Mouse (Mus musculus): ENCODE measurements around the gene Axdnd1. TPM values are rescaled to one million over a fixed set of nuclear protein-coding genes. Genes with fewer than 3 reads are reported as not detected.

Gene Axdnd1
- not detected in 2 replicates for polyA plus RNA-seq (2012; rRNA removed)

DNA sequence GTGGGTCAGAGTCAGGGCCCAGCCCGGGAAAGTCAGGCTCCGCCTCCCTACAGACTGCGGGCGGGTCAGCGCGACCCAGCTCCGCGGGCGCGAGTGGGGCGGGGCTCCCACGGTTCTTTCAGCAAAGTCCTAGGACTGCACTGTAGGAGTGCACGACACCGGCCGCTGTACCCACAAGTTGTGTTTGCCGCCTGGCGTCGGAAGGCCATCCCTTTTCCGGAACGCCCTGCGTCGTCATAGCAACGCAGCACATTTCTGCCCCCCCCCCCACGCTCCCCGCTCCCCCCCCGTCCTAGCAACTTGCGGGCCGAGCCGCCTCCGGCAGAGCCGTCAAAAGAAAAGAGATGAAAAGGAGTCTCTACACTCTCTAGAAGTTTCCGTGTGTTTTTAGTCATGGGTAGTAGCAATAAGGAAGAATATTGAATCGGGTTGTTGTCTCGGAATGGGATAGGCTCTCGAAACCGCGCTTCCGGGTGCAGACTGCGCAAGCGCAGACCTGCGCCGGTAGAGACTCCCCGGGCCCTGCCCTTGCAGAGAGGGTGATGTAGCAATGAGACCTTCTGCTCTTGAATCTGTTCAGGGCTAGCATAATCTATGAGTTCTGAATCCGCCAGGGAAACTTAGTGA lies at the start of gene Axdnd1:
TSS of gene Axdnd1 (minus strand) at position 489 of the 627 bp plus-strand sequence.
- TF ChIP-seq POLR2A (IDR thresholded peaks at IDR 0.05; ENCODE audit: low read depth, low read length): no peak
- 0 out of 2 replicates have a peak, but pooled peaks have one; percentile 9 for TF ChIP-seq CTCF (IDR thresholded peaks at IDR 0.05; ENCODE audit: extremely low read depth, insufficient read length, insufficient replicate concordance, low read depth, low read length)
- Histone ChIP-seq H3K27me3 (ENCODE audit: control insufficient read depth, insufficient read depth, low read length) (no peaks in the 10 kb centered on the region), H3K36me3 (ENCODE audit: control insufficient read depth, insufficient read depth, low read length) (no peaks in the 10 kb centered on the region), H3K4me1 (ENCODE audit: control insufficient read depth, insufficient read depth, insufficient read length, low read length) (no peaks in the 10 kb centered on the region), H3K27ac (ENCODE audit: insufficient read depth, low read depth, low read length) (peak within 1 kb of the TSS; percentile 17; the same call in 1 of the 2 replicates), H3K4me3 (ENCODE audit: low read depth, low read length) (peak within 1 kb of the TSS; percentile 90)
- under 1% methylated on average over 44 of the region's 44 CpGs for WGBS

DNA sequence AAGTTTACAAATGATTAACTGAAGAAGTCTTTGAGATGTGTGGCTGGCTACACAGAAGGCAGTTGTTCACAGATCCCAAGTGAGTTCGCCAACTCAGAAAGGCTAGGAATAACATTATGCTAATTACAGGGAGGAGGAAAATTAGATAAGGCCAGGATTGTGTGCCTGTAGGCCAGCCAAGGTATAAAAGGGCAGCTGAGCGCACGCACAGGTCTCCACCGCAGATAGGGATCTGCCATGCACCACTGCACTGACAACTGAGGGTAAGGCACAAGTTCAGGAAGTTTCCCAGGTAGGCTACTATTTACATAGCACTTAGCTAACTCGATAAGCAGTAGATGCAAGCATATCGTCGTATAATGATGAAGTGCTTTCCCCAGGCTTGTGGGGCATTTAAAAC lies 49.6 kb upstream of the Axdnd1 start:
- Histone ChIP-seq H3K4me3 (ENCODE audit: low read depth, low read length) (no peak overlapping the region), H3K4me1 (ENCODE audit: control insufficient read depth, insufficient read depth, insufficient read length, low read length) (peaks cover 16% of the 10 kb centered on the region), H3K27ac (ENCODE audit: insufficient read depth, low read depth, low read length) (peak overlapping the region; percentile 79), H3K36me3 (ENCODE audit: control insufficient read depth, insufficient read depth, low read length) (peaks cover 4% of the 10 kb centered on the region; the same call in 1 of the 2 replicates), H3K27me3 (ENCODE audit: control insufficient read depth, insufficient read depth, low read length) (no peaks in the 10 kb centered on the region)
- WGBS: 21% methylated on average over 7 of the region's 7 CpGs
- TF ChIP-seq POLR2A (IDR thresholded peaks at IDR 0.05; ENCODE audit: low read depth, low read length): no peak
- TF ChIP-seq CTCF (IDR thresholded peaks at IDR 0.05; ENCODE audit: extremely low read depth, insufficient read length, insufficient replicate concordance, low read depth, low read length): no peak

DNA sequence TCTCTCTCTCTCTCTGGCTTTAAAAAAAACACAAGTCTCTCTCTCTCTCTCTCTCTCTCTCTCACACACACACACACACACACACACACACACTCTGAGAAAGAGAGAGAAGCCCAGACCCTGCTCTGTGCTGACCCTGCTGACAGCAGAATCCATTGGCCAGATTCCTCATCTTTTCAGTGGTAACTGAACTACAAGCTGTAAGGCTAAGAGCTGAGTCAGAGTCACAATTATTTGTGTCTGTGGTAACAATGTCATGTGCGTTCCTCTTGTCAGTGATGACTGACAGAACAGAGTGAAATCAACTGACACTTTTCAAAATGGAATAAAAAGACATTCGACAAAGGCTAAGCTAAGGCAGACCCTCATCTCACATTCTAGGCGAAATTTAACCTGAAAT lies 47.6 kb upstream of the Axdnd1 start:
- Histone ChIP-seq H3K27me3 (ENCODE audit: control insufficient read depth, insufficient read depth, low read length) (no peaks in the 10 kb centered on the region), H3K27ac (ENCODE audit: insufficient read depth, low read depth, low read length) (no peak overlapping the region), H3K36me3 (ENCODE audit: control insufficient read depth, insufficient read depth, low read length) (peaks cover 4% of the 10 kb centered on the region; the same call in 1 of the 2 replicates), H3K4me1 (ENCODE audit: control insufficient read depth, insufficient read depth, insufficient read length, low read length) (peaks cover 11% of the 10 kb centered on the region; the same call in 1 of the 2 replicates), H3K4me3 (ENCODE audit: low read depth, low read length) (no peak overlapping the region)
- WGBS: 60% methylated on average over 3 of the region's 3 CpGs
- no peak for TF ChIP-seq CTCF (IDR thresholded peaks at IDR 0.05; ENCODE audit: extremely low read depth, insufficient read length, insufficient replicate concordance, low read depth, low read length)
- no peak for TF ChIP-seq POLR2A (IDR thresholded peaks at IDR 0.05; ENCODE audit: low read depth, low read length)

DNA sequence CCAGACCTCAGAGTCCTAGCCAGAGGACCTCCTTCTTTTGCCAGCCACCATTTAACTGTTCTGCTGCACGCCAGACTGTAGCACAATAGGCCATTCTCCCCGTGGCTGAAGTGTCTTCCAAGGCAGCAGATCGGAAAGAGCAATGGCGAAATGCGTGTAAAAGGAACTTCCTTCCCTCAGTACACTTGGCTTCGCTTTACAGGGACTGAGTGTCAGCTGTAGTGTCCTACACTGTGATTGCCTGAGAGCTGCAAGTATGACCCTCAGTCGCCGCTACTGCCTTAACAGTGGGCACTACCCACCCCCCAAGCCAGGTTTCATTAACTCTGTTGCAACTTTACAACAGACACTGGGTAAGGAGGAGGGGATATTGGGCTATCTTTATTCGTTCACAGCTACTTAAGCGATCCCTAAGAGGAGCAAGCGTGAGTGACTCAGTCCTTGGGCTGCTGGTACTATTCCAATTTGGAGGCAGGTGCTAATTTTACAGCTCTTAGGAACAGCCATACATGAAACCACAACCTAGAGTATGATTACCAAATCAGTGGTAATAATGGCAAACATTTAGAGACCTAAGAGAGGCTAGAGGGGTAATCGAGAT lies 46.8 kb upstream of the Axdnd1 start:
- Histone ChIP-seq H3K4me3 (ENCODE audit: low read depth, low read length) (no peak overlapping the region), H3K27me3 (ENCODE audit: control insufficient read depth, insufficient read depth, low read length) (no peaks in the 10 kb centered on the region), H3K27ac (ENCODE audit: insufficient read depth, low read depth, low read length) (no peak overlapping the region), H3K36me3 (ENCODE audit: control insufficient read depth, insufficient read depth, low read length) (peaks cover 4% of the 10 kb centered on the region; the same call in 1 of the 2 replicates), H3K4me1 (ENCODE audit: control insufficient read depth, insufficient read depth, insufficient read length, low read length) (peaks cover 13% of the 10 kb centered on the region; the same call in 1 of the 2 replicates)
- no peak for TF ChIP-seq POLR2A (IDR thresholded peaks at IDR 0.05; ENCODE audit: low read depth, low read length)
- TF ChIP-seq CTCF (IDR thresholded peaks at IDR 0.05; ENCODE audit: extremely low read depth, insufficient read length, insufficient replicate concordance, low read depth, low read length): no peak
- 26% methylated on average over 12 of the region's 12 CpGs for WGBS

DNA sequence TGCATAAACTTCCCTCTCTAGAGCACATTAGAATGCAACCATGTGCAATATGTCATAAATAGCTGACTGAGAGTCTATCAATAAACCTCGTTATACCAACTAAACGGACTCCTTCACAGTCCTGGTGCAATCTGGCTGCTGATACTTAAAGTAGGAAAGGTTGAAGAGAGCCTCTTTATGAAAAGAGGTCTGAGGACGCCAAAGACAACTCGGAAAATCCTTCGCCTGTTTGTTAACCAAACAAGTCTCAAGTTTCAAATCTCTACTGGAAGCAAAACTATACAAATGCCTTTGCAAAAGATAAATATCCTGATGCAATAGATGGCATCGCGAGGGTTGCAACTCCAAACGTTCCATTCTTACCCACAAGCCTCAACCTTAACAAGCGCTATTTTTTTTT lies 44.0 kb upstream of the Axdnd1 start:
- WGBS: 69% methylated on average over 9 of the region's 9 CpGs
- H3K27me3 ChIP-seq (ENCODE audit: control insufficient read depth, insufficient read depth, low read length): no peaks in the 10 kb centered on the region
- TF ChIP-seq CTCF (IDR thresholded peaks at IDR 0.05; ENCODE audit: extremely low read depth, insufficient read length, insufficient replicate concordance, low read depth, low read length) (no peak), POLR2A (IDR thresholded peaks at IDR 0.05; ENCODE audit: low read depth, low read length) (no peak)
- no peak overlapping the region for H3K27ac ChIP-seq (ENCODE audit: insufficient read depth, low read depth, low read length)
- H3K36me3 ChIP-seq (ENCODE audit: control insufficient read depth, insufficient read depth, low read length): peaks cover 4% of the 10 kb centered on the region; the same call in 1 of the 2 replicates
- peaks cover 16% of the 10 kb centered on the region; the same call in 1 of the 2 replicates for H3K4me1 ChIP-seq (ENCODE audit: control insufficient read depth, insufficient read depth, insufficient read length, low read length)
- no peak overlapping the region for H3K4me3 ChIP-seq (ENCODE audit: low read depth, low read length)

DNA sequence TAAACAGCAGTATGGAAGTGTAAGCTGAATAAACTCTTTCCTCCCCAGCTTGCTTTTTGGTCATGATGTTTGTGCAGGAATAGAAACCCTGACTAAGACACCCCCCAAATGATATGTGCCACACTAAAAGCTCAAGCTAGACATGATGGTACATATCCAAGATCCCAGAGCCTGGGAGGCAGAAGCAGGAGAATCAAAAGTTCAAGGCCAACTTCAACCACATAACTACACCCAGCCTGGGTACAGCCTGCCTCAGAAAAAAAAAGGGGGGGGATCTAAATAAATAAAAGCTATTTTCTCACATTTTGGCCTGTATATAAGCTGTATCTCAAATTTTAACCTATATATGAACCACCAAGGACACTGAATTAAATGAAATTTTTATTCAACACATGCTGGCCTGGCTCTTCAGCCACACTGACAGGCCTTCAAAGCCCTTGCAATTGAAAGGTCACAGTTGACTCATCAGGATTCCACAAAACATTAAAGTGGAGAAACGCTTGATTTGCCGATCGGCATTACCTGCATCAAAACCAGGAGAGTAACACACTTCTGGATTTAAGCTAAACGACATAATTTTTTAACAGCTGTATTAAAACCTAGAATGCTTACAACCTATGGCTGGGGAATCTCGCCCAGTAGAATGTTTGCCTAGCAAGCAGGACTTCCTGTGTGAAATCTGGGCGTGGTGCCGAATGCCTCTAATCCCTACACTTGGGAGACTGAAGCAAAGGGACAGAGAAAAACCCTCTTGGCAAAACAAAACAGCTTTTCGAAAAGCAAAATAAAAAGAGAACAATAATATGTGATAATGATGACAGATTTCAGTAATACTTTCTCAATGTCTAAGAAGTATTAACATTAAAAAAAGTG lies 43.3 kb upstream of the Axdnd1 start:
- H3K36me3 ChIP-seq (ENCODE audit: control insufficient read depth, insufficient read depth, low read length): peaks cover 4% of the 10 kb centered on the region; the same call in 1 of the 2 replicates
- 40% methylated on average over 8 of the region's 8 CpGs for WGBS
- H3K4me3 ChIP-seq (ENCODE audit: low read depth, low read length): no peak overlapping the region
- no peak overlapping the region for H3K27ac ChIP-seq (ENCODE audit: insufficient read depth, low read depth, low read length)
- peaks cover 16% of the 10 kb centered on the region; the same call in 1 of the 2 replicates for H3K4me1 ChIP-seq (ENCODE audit: control insufficient read depth, insufficient read depth, insufficient read length, low read length)
- TF ChIP-seq POLR2A (IDR thresholded peaks at IDR 0.05; ENCODE audit: low read depth, low read length) (no peak), CTCF (IDR thresholded peaks at IDR 0.05; ENCODE audit: extremely low read depth, insufficient read length, insufficient replicate concordance, low read depth, low read length) (no peak)
- H3K27me3 ChIP-seq (ENCODE audit: control insufficient read depth, insufficient read depth, low read length): no peaks in the 10 kb centered on the region

Data from small intestine, adult 2 months (tissue).